Mouse (Mus musculus): ENCODE measurements around the gene Srsf3.

DNA sequence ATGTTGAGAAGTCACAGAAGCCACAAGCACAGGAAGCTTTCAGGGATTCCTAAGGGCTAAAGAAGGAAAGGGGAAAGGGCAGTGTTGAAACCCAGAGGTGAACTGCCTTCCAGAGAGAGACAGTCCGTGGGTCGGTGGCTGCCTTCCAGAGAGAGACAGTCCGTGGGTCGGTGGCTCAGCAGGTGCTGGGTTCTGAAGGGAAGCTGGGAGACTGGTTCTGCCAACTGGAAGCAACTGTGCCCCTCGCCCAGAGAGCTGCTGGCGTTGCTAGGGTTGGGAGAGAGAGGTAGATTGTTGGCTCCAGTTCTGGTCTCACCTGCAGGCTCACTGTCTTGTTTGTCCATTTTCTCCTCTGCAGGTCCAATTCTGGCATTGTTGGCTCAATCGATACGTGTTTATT is 26.1 kb downstream of the Srsf3 start:
- TF ChIP-seq CTCF (IDR thresholded peaks at IDR 0.05; ENCODE audit: borderline replicate concordance, extremely low read depth, insufficient read depth, insufficient read length): no peak
- TF ChIP-seq POLR2A (IDR thresholded peaks at IDR 0.05; ENCODE audit: borderline replicate concordance, extremely low read depth, insufficient read depth, insufficient read length, poor library complexity, severe bottlenecking): no peak

All from brain, embryonic 14.5 days (tissue).